Mouse (Mus musculus): ENCODE measurements around the gene Kcna10. TPM values are rescaled to one million over a fixed set of nuclear protein-coding genes. Genes with fewer than 3 reads are reported as not detected.

The Kcna10 gene
- polyA plus RNA-seq, 1 experiment from 2014 or later = not detected

GRCm38 (mm10) chr3:107225820-107226219, 43.0 kb downstream of the Kcna10 start:
- WGBS = 85% methylated on average over 5 of the region's 5 CpGs
- no peak for ATAC-seq (ENCODE audit: insufficient number of reproducible peaks, low FRiP score)
- no peak overlapping the region for H3K4me2 ChIP-seq
- no peak overlapping the region for H3K4me3 ChIP-seq
- H3K27me3 ChIP-seq (replicated peaks) = 0 out of 2 replicates have a peak, but pooled peaks cover 3% of the 10 kb centered on the region
- H3K36me3 ChIP-seq = no peaks in the 10 kb centered on the region
- no peak overlapping the region for H3K27ac ChIP-seq (ENCODE audit: poor library complexity, severe bottlenecking)
- no peak overlapping the region for H3K9ac ChIP-seq
- peaks cover 14% of the 10 kb centered on the region for H3K4me1 ChIP-seq (replicated peaks)
- peaks cover 5% of the 10 kb centered on the region for H3K9me3 ChIP-seq (replicated peaks)

- Histone ChIP-seq H3K4me1 (replicated peaks) (peaks cover 15% of the 10 kb centered on the region), H3K4me3 (no peak overlapping the region), H3K27ac (ENCODE audit: poor library complexity, severe bottlenecking) (no peak overlapping the region), H3K4me2 (no peak overlapping the region), H3K36me3 (no peaks in the 10 kb centered on the region), H3K27me3 (replicated peaks) (peaks cover 22% of the 10 kb centered on the region), H3K9ac (no peak overlapping the region), H3K9me3 (replicated peaks) (peaks cover 4% of the 10 kb centered on the region)
- WGBS = 69% methylated on average over 5 of the region's 5 CpGs
- ATAC-seq (ENCODE audit: insufficient number of reproducible peaks, low FRiP score) = no peak
Observed at GRCm38 (mm10) chr3:107229221-107229620, 46.4 kb downstream of the Kcna10 start.

DNA sequence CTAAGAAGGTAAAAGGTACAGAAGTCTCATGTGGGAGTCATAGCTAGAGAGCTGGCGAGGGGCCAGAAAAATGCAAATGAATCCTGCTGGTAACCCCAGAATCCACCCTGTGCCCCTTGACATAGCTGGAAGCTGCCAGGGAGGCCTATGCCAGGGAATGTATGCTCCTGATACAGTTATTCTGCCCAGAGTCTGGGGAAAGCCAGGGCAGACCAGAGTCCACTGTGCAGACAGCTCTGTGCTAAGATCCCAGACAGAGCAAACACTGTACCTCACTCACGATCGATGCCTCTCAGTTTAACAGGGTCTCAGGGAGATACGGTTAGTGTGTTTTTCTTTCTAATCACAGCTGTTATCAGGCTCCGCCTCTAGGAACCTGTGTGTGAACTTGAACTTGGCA, 47.0 kb downstream of the Kcna10 start:
- Histone ChIP-seq H3K4me3 (no peak overlapping the region), H3K4me1 (replicated peaks) (peaks cover 15% of the 10 kb centered on the region), H3K4me2 (no peak overlapping the region), H3K27me3 (replicated peaks) (peaks cover 22% of the 10 kb centered on the region), H3K9ac (no peak overlapping the region), H3K9me3 (replicated peaks) (no peaks in the 10 kb centered on the region), H3K36me3 (no peaks in the 10 kb centered on the region), H3K27ac (ENCODE audit: poor library complexity, severe bottlenecking) (no peak overlapping the region)
- ATAC-seq (ENCODE audit: insufficient number of reproducible peaks, low FRiP score) = peak; percentile 62; the same call in 1 of the 2 replicates
- WGBS = 30% methylated on average over 5 of the region's 5 CpGs

DNA sequence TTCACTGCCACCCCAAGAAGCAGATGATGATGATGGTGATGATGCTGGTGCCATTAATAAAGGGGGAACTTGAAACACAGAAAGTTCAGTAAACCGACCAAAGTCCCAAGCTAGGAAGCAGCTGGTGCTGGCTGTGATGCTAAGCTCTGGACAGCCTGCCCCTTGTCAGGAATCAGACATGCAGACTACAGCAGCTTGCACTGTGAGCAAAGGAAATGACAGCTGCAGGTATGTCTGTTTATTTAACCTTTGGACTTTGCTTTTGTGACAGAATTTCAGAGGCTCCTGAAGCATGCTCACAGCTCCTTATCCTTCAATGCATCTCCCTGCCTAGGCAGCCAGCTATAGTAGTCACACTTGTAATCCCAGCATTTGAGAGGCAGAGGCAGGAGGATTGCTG, 47.7 kb downstream of the Kcna10 start, which contains the start of gene A630076J17Rik:
A630076J17Rik (plus strand) TSS at position 88 of the 400 bp plus-strand sequence.
- Histone ChIP-seq H3K36me3 (no peaks in the 10 kb centered on the region), H3K27ac (ENCODE audit: poor library complexity, severe bottlenecking) (no peak within 1 kb of the TSS), H3K4me1 (replicated peaks) (peaks cover 15% of the 10 kb centered on the region), H3K27me3 (replicated peaks) (peaks cover 21% of the 10 kb centered on the region), H3K9me3 (replicated peaks) (no peaks in the 10 kb centered on the region), H3K4me2 (no peak within 1 kb of the TSS), H3K9ac (no peak within 1 kb of the TSS), H3K4me3 (no peak within 1 kb of the TSS)
- WGBS = 34% methylated on average over 1 of the region's 1 CpGs
- ATAC-seq (ENCODE audit: insufficient number of reproducible peaks, low FRiP score) = no peak

DNA sequence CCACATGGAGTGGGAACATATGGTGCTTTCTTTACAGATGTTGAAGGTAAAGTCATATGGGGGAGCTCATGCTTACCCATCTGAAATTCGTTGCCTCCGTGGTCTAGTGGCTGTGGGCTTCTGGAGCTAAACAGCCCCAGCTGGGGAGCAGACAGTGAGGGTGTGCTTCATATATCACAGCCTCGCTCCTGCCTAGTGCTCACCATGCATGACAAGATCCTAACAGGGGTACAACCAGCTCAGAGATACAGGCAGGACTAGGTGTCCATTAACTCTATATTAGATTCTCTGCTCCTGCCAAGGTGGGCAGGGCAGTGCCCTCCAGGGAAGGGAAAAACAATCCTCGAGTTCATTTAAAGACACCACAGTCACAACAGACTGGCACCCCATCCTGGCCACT, 48.3 kb downstream of the Kcna10 start:
- ATAC-seq (ENCODE audit: insufficient number of reproducible peaks, low FRiP score) = no peak
- H3K9me3 ChIP-seq (replicated peaks) = no peaks in the 10 kb centered on the region
- WGBS = 60% methylated on average over 4 of the region's 4 CpGs

GRCm38 (mm10) chr3:107233351-107233813, 50.5 kb downstream of the Kcna10 start:
- H3K4me3 ChIP-seq = no peak overlapping the region
- H3K4me2 ChIP-seq = peak overlapping the region; percentile 26; the same call in 1 of the 2 replicates
- WGBS = 6% methylated on average over 11 of the region's 11 CpGs
- ATAC-seq (ENCODE audit: insufficient number of reproducible peaks, low FRiP score) = 0 out of 2 replicates have a peak, but pooled peaks have one; percentile 37
- H3K9ac ChIP-seq = no peak overlapping the region
- H3K27ac ChIP-seq (ENCODE audit: poor library complexity, severe bottlenecking) = no peak overlapping the region
- H3K36me3 ChIP-seq = no peaks in the 10 kb centered on the region
- H3K4me1 ChIP-seq (replicated peaks) = peaks cover 15% of the 10 kb centered on the region
- H3K27me3 ChIP-seq (replicated peaks) = peaks cover 25% of the 10 kb centered on the region
- no peaks in the 10 kb centered on the region for H3K9me3 ChIP-seq (replicated peaks)

More for the DNA sequence above, 48.3 kb downstream of the Kcna10 start:
- no peak overlapping the region for H3K4me3 ChIP-seq
- H3K27me3 ChIP-seq (replicated peaks) = peaks cover 20% of the 10 kb centered on the region
- H3K27ac ChIP-seq (ENCODE audit: poor library complexity, severe bottlenecking) = no peak overlapping the region
- no peak overlapping the region for H3K4me2 ChIP-seq
- H3K9ac ChIP-seq = no peak overlapping the region
- H3K4me1 ChIP-seq (replicated peaks) = peaks cover 15% of the 10 kb centered on the region
- H3K36me3 ChIP-seq = no peaks in the 10 kb centered on the region

- Histone ChIP-seq H3K4me1 (replicated peaks) (peaks cover 15% of the 10 kb centered on the region), H3K4me2 (no peak overlapping the region), H3K4me3 (no peak overlapping the region), H3K9ac (no peak overlapping the region), H3K27me3 (replicated peaks) (peaks cover 25% of the 10 kb centered on the region), H3K27ac (ENCODE audit: poor library complexity, severe bottlenecking) (no peak overlapping the region), H3K9me3 (replicated peaks) (no peaks in the 10 kb centered on the region), H3K36me3 (no peaks in the 10 kb centered on the region)
- 20% methylated on average over 2 of the region's 2 CpGs for WGBS
- no peak for ATAC-seq (ENCODE audit: insufficient number of reproducible peaks, low FRiP score)
Observed at GRCm38 (mm10) chr3:107233945-107234344, 51.1 kb downstream of the Kcna10 start.

- Histone ChIP-seq H3K9me3 (replicated peaks) (no peaks in the 10 kb centered on the region), H3K9ac (no peak overlapping the region), H3K27ac (ENCODE audit: poor library complexity, severe bottlenecking) (no peak overlapping the region), H3K4me1 (replicated peaks) (no peaks in the 10 kb centered on the region), H3K27me3 (replicated peaks) (peaks cover 14% of the 10 kb centered on the region; the same call in 1 of the 2 replicates), H3K36me3 (no peaks in the 10 kb centered on the region), H3K4me2 (no peak overlapping the region), H3K4me3 (no peak overlapping the region)
- no peak for ATAC-seq (ENCODE audit: insufficient number of reproducible peaks, low FRiP score)
- 50% methylated on average over 2 of the region's 2 CpGs for WGBS
Observed at GRCm38 (mm10) chr3:107238051-107238450, 55.2 kb downstream of the Kcna10 start.

DNA sequence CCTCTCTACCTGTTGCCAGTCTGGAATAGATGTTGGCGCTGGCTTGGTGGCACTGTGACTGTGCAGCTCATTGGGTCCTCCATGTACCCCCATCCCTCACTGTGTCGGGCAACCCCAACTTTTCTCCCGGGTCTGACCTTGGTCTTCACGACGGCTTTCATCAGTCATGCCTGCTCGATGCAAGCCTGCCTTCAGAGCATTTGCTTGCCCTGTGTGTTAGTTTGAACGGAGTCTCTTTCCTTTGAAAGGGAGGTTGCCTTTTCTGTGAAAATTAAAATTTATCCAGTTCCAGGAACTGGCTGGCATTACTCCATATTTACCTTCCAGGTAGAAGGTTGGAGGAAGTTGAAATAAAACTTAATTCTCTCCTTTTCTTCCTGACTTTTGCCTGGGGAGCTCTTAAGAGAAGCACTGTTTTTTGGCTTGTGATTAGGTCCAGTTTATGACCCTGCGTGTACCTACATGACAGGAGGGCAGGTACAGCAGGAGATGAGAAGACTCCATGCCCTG, 55.7 kb downstream of the Kcna10 start:
- WGBS = 75% methylated on average over 8 of the region's 8 CpGs
- H3K36me3 ChIP-seq = no peaks in the 10 kb centered on the region
- ATAC-seq (ENCODE audit: insufficient number of reproducible peaks, low FRiP score) = no peak
- H3K9me3 ChIP-seq (replicated peaks) = no peaks in the 10 kb centered on the region
- no peaks in the 10 kb centered on the region for H3K4me1 ChIP-seq (replicated peaks)
- H3K4me3 ChIP-seq = no peak overlapping the region
- no peak overlapping the region for H3K27ac ChIP-seq (ENCODE audit: poor library complexity, severe bottlenecking)
- H3K4me2 ChIP-seq = no peak overlapping the region
- H3K27me3 ChIP-seq (replicated peaks) = peaks cover 12% of the 10 kb centered on the region; the same call in 1 of the 2 replicates
- no peak overlapping the region for H3K9ac ChIP-seq

GRCm38 (mm10) chr3:107239607-107240006, 56.8 kb downstream of the Kcna10 start, which contains the start of gene Prok1:
Gene Prok1 (minus strand): TSS chr3:107239707.
- Histone ChIP-seq H3K4me3 (no peak within 1 kb of the TSS), H3K4me2 (no peak within 1 kb of the TSS), H3K9me3 (replicated peaks) (no peaks in the 10 kb centered on the region), H3K36me3 (no peaks in the 10 kb centered on the region), H3K9ac (no peak within 1 kb of the TSS), H3K27ac (ENCODE audit: poor library complexity, severe bottlenecking) (no peak within 1 kb of the TSS), H3K27me3 (replicated peaks) (peaks cover 18% of the 10 kb centered on the region; the same call in 1 of the 2 replicates), H3K4me1 (replicated peaks) (no peaks in the 10 kb centered on the region)
- WGBS = 83% methylated on average over 9 of the region's 9 CpGs
- no peak for ATAC-seq (ENCODE audit: insufficient number of reproducible peaks, low FRiP score)

DNA sequence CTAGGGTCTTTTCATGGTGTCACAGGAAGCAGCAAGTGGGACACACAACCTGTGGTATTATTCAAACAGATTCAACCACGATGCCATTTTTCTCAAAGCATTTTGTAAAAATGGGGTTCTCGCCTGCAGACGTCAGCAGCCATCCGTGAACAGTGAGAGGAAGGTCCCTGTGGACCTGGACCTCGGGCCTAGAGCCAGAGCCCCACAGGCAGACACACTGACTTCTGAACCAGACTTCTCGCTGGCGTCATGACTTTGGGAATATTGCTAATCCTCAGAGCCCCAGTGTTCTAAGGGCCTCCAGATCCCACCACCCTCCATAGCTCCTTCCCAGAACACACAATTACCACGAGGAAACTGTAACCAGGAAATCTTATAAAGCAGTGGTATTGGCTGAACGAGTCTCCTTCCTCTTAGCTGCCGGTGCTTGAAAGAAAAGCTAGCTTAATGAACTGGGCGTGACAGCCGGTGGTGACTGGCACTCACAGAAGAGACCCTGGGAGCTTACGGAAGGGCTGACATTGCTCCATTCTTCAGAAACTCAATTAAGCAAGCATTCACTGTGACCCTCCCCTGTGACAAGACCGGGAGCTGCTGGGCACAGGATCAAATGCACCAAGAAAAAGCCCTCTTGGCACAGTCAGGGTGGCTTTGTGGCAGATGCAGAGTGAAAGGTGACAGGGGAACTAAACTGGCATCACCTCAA, 58.7 kb downstream of the Kcna10 start:
- H3K9me3 ChIP-seq (replicated peaks) = no peaks in the 10 kb centered on the region
- H3K4me1 ChIP-seq (replicated peaks) = no peaks in the 10 kb centered on the region
- H3K27ac ChIP-seq (ENCODE audit: poor library complexity, severe bottlenecking) = no peak overlapping the region
- no peak overlapping the region for H3K4me3 ChIP-seq
- ATAC-seq (ENCODE audit: insufficient number of reproducible peaks, low FRiP score) = no peak
- H3K4me2 ChIP-seq = no peak overlapping the region
- H3K27me3 ChIP-seq (replicated peaks) = peaks cover 19% of the 10 kb centered on the region; the same call in 1 of the 2 replicates
- 54% methylated on average over 14 of the region's 14 CpGs for WGBS
- H3K36me3 ChIP-seq = no peaks in the 10 kb centered on the region
- H3K9ac ChIP-seq = no peak overlapping the region

All from heart, embryonic 12.5 days (tissue).